Mouse (Mus musculus) stomach, postnatal 0 days (tissue): ENCODE results near the gene Paip2b.

Experiments used
- CTCF ChIP-seq: IDR thresholded peaks from 2 replicates; pipeline ENCODE4 v1.5.1; 2016; ENCODE audit warnings: antibody characterized with exemption, low read depth, mild to moderate bottlenecking, moderate library complexity
- EP300 ChIP-seq: optimal IDR thresholded peaks from 2 replicates; pipeline ENCODE3; 2016; ENCODE audit warnings: antibody characterized with exemption

- no peak for TF ChIP-seq CTCF
- TF ChIP-seq EP300: no peak
Observed at GRCm38 (mm10) chr6:83791251-83791890, 40.2 kb downstream of the Paip2b start.
